Mouse (Mus musculus): ENCODE measurements around the gene Arg1. TPM values are rescaled to one million over a fixed set of nuclear protein-coding genes. Genes with fewer than 3 reads are reported as not detected.

Arg1 gene
- polyA plus RNA-seq, 1 experiment from 2014 or later = 2.3 TPM

GRCm38 (mm10) chr10:24905627-24906026, 21.7 kb downstream of the Arg1 start:
- 81% methylated on average over 10 of the region's 10 CpGs for WGBS
- Histone ChIP-seq H3K36me3 (peaks cover 94% of the 10 kb centered on the region), H3K4me3 (no peak overlapping the region), H3K9ac (no peak overlapping the region), H3K9me3 (no peaks in the 10 kb centered on the region), H3K4me2 (no peak overlapping the region), H3K27me3 (no peaks in the 10 kb centered on the region), H3K27ac (no peak overlapping the region), H3K4me1 (no peaks in the 10 kb centered on the region)
- ATAC-seq (ENCODE audit: borderline replicate concordance, extremely low read depth, low FRiP score, low TSS enrichment) = no peak

- 81% methylated on average over 8 of the region's 8 CpGs for WGBS
- H3K4me1 ChIP-seq = no peaks in the 10 kb centered on the region
- peaks cover 85% of the 10 kb centered on the region for H3K36me3 ChIP-seq
- H3K4me3 ChIP-seq = no peak overlapping the region
- H3K9me3 ChIP-seq = no peaks in the 10 kb centered on the region
- H3K9ac ChIP-seq = no peak overlapping the region
- no peak for ATAC-seq (ENCODE audit: borderline replicate concordance, extremely low read depth, low FRiP score, low TSS enrichment)
- H3K4me2 ChIP-seq = no peak overlapping the region
- H3K27ac ChIP-seq = no peak overlapping the region
- H3K27me3 ChIP-seq = no peaks in the 10 kb centered on the region
Measured at GRCm38 (mm10) chr10:24895927-24896326, 31.4 kb downstream of the Arg1 start.

GRCm38 (mm10) chr10:24888343-24888742, 38.9 kb downstream of the Arg1 start:
- no peaks in the 10 kb centered on the region for H3K27me3 ChIP-seq
- H3K36me3 ChIP-seq = peaks cover 70% of the 10 kb centered on the region
- H3K9me3 ChIP-seq = no peaks in the 10 kb centered on the region
- no peak overlapping the region for H3K4me2 ChIP-seq
- H3K4me1 ChIP-seq = no peaks in the 10 kb centered on the region
- no peak overlapping the region for H3K4me3 ChIP-seq
- WGBS = 92% methylated on average over 7 of the region's 7 CpGs
- ATAC-seq (ENCODE audit: borderline replicate concordance, extremely low read depth, low FRiP score, low TSS enrichment) = no peak
- H3K9ac ChIP-seq = no peak overlapping the region
- no peak overlapping the region for H3K27ac ChIP-seq

- no peaks in the 10 kb centered on the region for H3K27me3 ChIP-seq
- 76% methylated on average over 9 of the region's 9 CpGs for WGBS
- H3K9me3 ChIP-seq = no peaks in the 10 kb centered on the region
- no peak overlapping the region for H3K4me2 ChIP-seq
- peaks cover 75% of the 10 kb centered on the region for H3K36me3 ChIP-seq
- H3K4me3 ChIP-seq = no peak overlapping the region
- no peaks in the 10 kb centered on the region for H3K4me1 ChIP-seq
- ATAC-seq (ENCODE audit: borderline replicate concordance, extremely low read depth, low FRiP score, low TSS enrichment) = no peak
- H3K27ac ChIP-seq = no peak overlapping the region
- no peak overlapping the region for H3K9ac ChIP-seq
Measured at GRCm38 (mm10) chr10:24886008-24886407, 41.3 kb downstream of the Arg1 start.

- no peaks in the 10 kb centered on the region for H3K4me1 ChIP-seq
- H3K36me3 ChIP-seq = peaks cover 60% of the 10 kb centered on the region
- 72% methylated on average over 4 of the region's 4 CpGs for WGBS
Measured at GRCm38 (mm10) chr10:24873624-24874023, 53.7 kb downstream of the Arg1 start.

GRCm38 (mm10) chr10:24869760-24870290, 57.5 kb downstream of the Arg1 start, which contains the start of gene Med23:
TSS of gene Med23 (plus strand) at chr10:24869986.
- Histone ChIP-seq H3K4me2 (peak within 1 kb of the TSS; percentile 58), H3K27ac (0 out of 2 replicates have a peak within 1 kb of the TSS, but pooled peaks have one; percentile 51), H3K9me3 (no peaks in the 10 kb centered on the region), H3K4me3 (peak within 1 kb of the TSS; percentile 98), H3K27me3 (no peaks in the 10 kb centered on the region), H3K4me1 (no peaks in the 10 kb centered on the region), H3K36me3 (peaks cover 26% of the 10 kb centered on the region), H3K9ac (peak within 1 kb of the TSS; percentile 92)
- peak; percentile 100 for ATAC-seq (ENCODE audit: borderline replicate concordance, extremely low read depth, low FRiP score, low TSS enrichment)
- WGBS = under 1% methylated on average over 36 of the region's 36 CpGs

More at GRCm38 (mm10) chr10:24873624-24874023, 53.7 kb downstream of the Arg1 start:
- no peak for ATAC-seq (ENCODE audit: borderline replicate concordance, extremely low read depth, low FRiP score, low TSS enrichment)
- Histone ChIP-seq H3K27ac (no peak overlapping the region), H3K4me3 (no peak overlapping the region), H3K4me2 (no peak overlapping the region), H3K27me3 (no peaks in the 10 kb centered on the region), H3K9me3 (no peaks in the 10 kb centered on the region), H3K9ac (no peak overlapping the region)

Small RNA genes lying within 50 kb of the gene (microRNA-seq; reads per million reads assigned to microRNA genes)
- gene Mir6905 = not detected

Other genes with a start within 250 kb of the Arg1 start
- 3.0 and 3.1 TPM in 2 replicates for gene Enpp1, start 215.3 kb downstream of the Arg1 start, polyA plus RNA-seq (2015; fragmentation: Nextera tagmentation; extraction: Ambion mirVana)
- 1.9 and 2.0 TPM in 2 replicates for gene Enpp3, start 84.7 kb downstream of the Arg1 start, polyA plus RNA-seq (2015; fragmentation: Nextera tagmentation; extraction: Ambion mirVana)
- 21.0 and 21.9 TPM in 2 replicates for gene Med23, start 57.5 kb downstream of the Arg1 start, polyA plus RNA-seq (2015; fragmentation: Nextera tagmentation; extraction: Ambion mirVana)